Mouse (Mus musculus) liver, embryonic 15.5 days (tissue): ENCODE results near the gene Ucp3. TPM values are rescaled to one million over a fixed set of nuclear protein-coding genes. Genes with fewer than 3 reads are reported as not detected.

Experiments used
- ATAC-seq: fragments of 200-750 bp; cut with Nextera tagmentation; 2 replicates; pipeline ENCODE4 v1.8.0; 2017; ENCODE audit warnings: moderate number of reproducible peaks, mild to moderate bottlenecking, moderate library complexity; ENCODE audit not compliant: insufficient read depth
- H3K27ac ChIP-seq: fragments of 300-500 bp; sonication (generic); replicated peaks from 2 replicates; pipeline ENCODE4 v1.5.1; 2015; ENCODE audit warnings: mild to moderate bottlenecking, inconsistent platforms
- H3K27me3 ChIP-seq: fragments of 300-500 bp; sonication (generic); 2 replicates; pipeline ENCODE4 v1.6.1; 2015; ENCODE audit warnings: mild to moderate bottlenecking, inconsistent platforms
- H3K36me3 ChIP-seq: fragments of 300-500 bp; sonication (generic); replicated peaks from 2 replicates; pipeline ENCODE4 v1.6.1; 2015; ENCODE audit warnings: moderate library complexity, mild to moderate bottlenecking, inconsistent platforms
- H3K4me1 ChIP-seq: fragments of 300-500 bp; sonication (generic); replicated peaks from 2 replicates; pipeline ENCODE4 v1.6.1; 2015; ENCODE audit warnings: inconsistent platforms
- H3K4me2 ChIP-seq: fragments of 300-500 bp; sonication (generic); 2 replicates; pipeline ENCODE4 v1.6.1; 2015; ENCODE audit warnings: moderate library complexity, mild to moderate bottlenecking, inconsistent platforms
- H3K4me3 ChIP-seq: fragments of 300-500 bp; sonication (generic); replicated peaks from 2 replicates; pipeline ENCODE4 v1.5.1; 2015; ENCODE audit warnings: mild to moderate bottlenecking, inconsistent platforms
- H3K9ac ChIP-seq: fragments of 300-500 bp; sonication (generic); 2 replicates; pipeline ENCODE4 v1.6.1; 2015; ENCODE audit warnings: moderate library complexity, mild to moderate bottlenecking, inconsistent platforms
- H3K9me3 ChIP-seq: fragments of 300-500 bp; sonication (generic); replicated peaks from 2 replicates; pipeline ENCODE4 v1.6.1; 2016; ENCODE audit warnings: inconsistent platforms
- WGBS: fragments of 180-500 bp; shearing (Covaris S2); methylation state at CpG from one replicate; pipeline ENCODE4 v1.1.7; 2015; ENCODE audit warnings: mixed read lengths; ENCODE audit not compliant: insufficient replicate concordance; 5-methylcytosine and 5-hydroxymethylcytosine counted together
- polyA plus RNA-seq: library from polyadenylated mRNA; unstranded; fragments of >200 nt; fragmentation: Nextera tagmentation; extraction: Ambion mirVana; gene quantifications from 2 replicates; pipeline ENCODE4 v1.2.1, GENCODE M21; 2015

The Ucp3 gene
- polyA plus RNA-seq, 1 experiment from 2014 or later = 0.06 TPM

- Histone ChIP-seq H3K27ac (peak overlapping the region; percentile 100), H3K27me3 (no peaks in the 10 kb centered on the region), H3K4me1 (peaks cover 93% of the 10 kb centered on the region), H3K9ac (peak overlapping the region; percentile 1; the same call in 1 of the 2 replicates), H3K9me3 (no peaks in the 10 kb centered on the region), H3K4me3 (no peak overlapping the region), H3K4me2 (peak overlapping the region; percentile 79; the same call in 1 of the 2 replicates), H3K36me3 (peaks cover 45% of the 10 kb centered on the region)
- WGBS = 43% methylated on average over 6 of the region's 6 CpGs
- ATAC-seq = no peak
Observed at GRCm38 (mm10) chr7:100461621-100462151, 11.1 kb upstream of the Ucp3 start.

DNA sequence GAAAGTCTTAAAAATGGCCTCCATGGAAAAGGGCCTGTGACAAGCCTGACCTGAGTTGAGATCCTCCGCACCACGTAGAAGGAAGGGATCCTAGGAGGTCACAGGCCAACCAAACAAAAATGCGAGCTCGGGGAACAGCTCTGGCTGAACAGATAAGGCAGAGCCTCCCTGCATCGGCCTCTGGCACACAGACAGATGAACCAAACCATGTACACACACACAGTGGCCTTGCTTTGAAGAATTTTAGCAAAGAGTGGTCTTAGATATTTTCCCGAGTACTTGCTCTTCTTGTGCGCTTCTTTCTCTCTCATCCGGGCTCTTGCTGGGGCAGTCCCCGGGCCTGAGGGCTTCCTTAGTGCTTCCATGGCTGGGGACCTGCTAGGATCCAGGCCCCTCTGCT is 9.6 kb upstream of the Ucp3 start:
- Histone ChIP-seq H3K4me1 (peaks cover 96% of the 10 kb centered on the region), H3K4me2 (peak overlapping the region; percentile 79)
- ATAC-seq = peak; percentile 33

DNA sequence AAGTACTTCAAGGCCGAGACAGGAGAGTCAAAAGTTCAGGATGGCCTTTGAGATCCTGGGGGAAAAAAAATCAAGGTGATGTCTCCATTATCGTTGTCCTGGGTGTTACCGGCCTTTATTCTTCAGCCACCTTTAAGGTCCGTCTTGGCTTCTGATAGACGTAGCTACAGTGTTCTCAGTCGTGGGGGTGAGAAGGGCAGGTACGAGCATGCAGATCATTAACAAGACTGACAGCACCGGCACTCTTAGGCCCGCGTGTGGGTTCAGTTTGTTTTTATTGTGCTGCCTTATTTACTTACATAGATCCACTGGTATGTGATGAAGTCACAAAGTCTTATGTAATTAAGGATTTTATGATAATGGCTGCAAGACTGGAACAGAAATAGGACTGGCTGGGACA is 9.0 kb upstream of the Ucp3 start:
- H3K9me3 ChIP-seq = no peaks in the 10 kb centered on the region
- peaks cover 43% of the 10 kb centered on the region for H3K36me3 ChIP-seq
- no peaks in the 10 kb centered on the region for H3K27me3 ChIP-seq
- peaks cover 96% of the 10 kb centered on the region for H3K4me1 ChIP-seq
- 74% methylated on average over 10 of the region's 10 CpGs for WGBS
- H3K4me2 ChIP-seq = peak overlapping the region; percentile 79
- peak overlapping the region; percentile 68 for H3K4me3 ChIP-seq
- H3K27ac ChIP-seq = peak overlapping the region; percentile 100
- peak overlapping the region; percentile 84 for H3K9ac ChIP-seq
- no peak for ATAC-seq

More for the DNA sequence above, 9.6 kb upstream of the Ucp3 start:
- 28% methylated on average over 9 of the region's 9 CpGs for WGBS
- Histone ChIP-seq H3K27ac (peak overlapping the region; percentile 100), H3K9ac (peak overlapping the region; percentile 84), H3K36me3 (peaks cover 41% of the 10 kb centered on the region), H3K4me3 (peak overlapping the region; percentile 68), H3K9me3 (no peaks in the 10 kb centered on the region), H3K27me3 (no peaks in the 10 kb centered on the region)

GRCm38 (mm10) chr7:100464248-100464647 is 8.5 kb upstream of the Ucp3 start:
- H3K27ac ChIP-seq = peak overlapping the region; percentile 100
- 97% methylated on average over 7 of the region's 7 CpGs for WGBS
- no peak for ATAC-seq
- peak overlapping the region; percentile 79 for H3K4me2 ChIP-seq
- no peaks in the 10 kb centered on the region for H3K9me3 ChIP-seq
- H3K27me3 ChIP-seq = no peaks in the 10 kb centered on the region
- H3K4me1 ChIP-seq = peaks cover 96% of the 10 kb centered on the region
- H3K4me3 ChIP-seq = peak overlapping the region; percentile 68
- peaks cover 48% of the 10 kb centered on the region for H3K36me3 ChIP-seq
- peak overlapping the region; percentile 84 for H3K9ac ChIP-seq

GRCm38 (mm10) chr7:100465248-100465647 is 7.5 kb upstream of the Ucp3 start:
- peak overlapping the region; percentile 79 for H3K4me2 ChIP-seq
- 67% methylated on average over 4 of the region's 4 CpGs for WGBS
- peak overlapping the region; percentile 100 for H3K27ac ChIP-seq
- H3K9me3 ChIP-seq = no peaks in the 10 kb centered on the region
- peaks cover 47% of the 10 kb centered on the region for H3K36me3 ChIP-seq
- peak overlapping the region; percentile 84 for H3K9ac ChIP-seq
- H3K4me3 ChIP-seq = peak overlapping the region; percentile 68
- no peak for ATAC-seq
- no peaks in the 10 kb centered on the region for H3K27me3 ChIP-seq
- peaks cover 94% of the 10 kb centered on the region for H3K4me1 ChIP-seq

DNA sequence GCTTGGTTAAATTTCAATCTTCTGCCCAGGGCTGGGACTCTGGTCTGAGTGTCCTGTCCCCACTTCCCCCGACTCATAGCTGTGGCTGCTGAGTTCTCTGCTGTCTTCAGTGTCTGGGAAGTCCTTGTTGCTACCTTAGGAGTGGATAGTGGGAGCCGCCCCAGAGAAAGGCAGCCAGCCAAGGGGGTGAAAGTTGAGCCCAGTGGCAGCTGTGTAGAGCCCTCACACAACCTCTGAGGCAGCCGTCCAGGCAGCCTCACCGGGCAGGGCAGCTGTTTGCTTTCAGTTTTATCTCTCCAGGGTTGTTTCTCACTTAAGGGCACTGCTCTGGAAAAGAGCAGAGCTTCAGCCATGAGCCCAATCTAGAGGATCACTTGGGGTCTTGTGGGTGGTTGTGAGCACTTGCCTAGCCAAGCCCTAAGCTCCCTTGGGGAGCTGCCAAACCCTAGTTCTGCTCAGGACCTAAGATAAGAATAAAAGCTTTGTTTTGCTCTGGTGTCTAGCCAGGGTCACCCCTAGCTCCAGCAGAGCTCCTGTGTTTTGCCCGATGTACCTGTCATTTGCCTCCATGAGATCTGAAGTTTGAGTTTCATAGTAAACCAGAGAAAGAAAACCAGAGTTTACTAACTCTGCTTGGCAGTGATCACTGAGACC is 7.0 kb upstream of the Ucp3 start:
- Histone ChIP-seq H3K4me1 (peaks cover 94% of the 10 kb centered on the region), H3K9ac (peak overlapping the region; percentile 84), H3K36me3 (peaks cover 47% of the 10 kb centered on the region), H3K4me3 (peak overlapping the region; percentile 68), H3K9me3 (no peaks in the 10 kb centered on the region), H3K27ac (peak overlapping the region; percentile 100), H3K4me2 (peak overlapping the region; percentile 79), H3K27me3 (no peaks in the 10 kb centered on the region)
- 15% methylated on average over 5 of the region's 5 CpGs for WGBS
- no peak for ATAC-seq

- Histone ChIP-seq H3K4me3 (peak overlapping the region; percentile 68), H3K27me3 (no peaks in the 10 kb centered on the region), H3K4me1 (peaks cover 86% of the 10 kb centered on the region), H3K27ac (peak overlapping the region; percentile 100), H3K4me2 (peak overlapping the region; percentile 79), H3K9me3 (no peaks in the 10 kb centered on the region), H3K36me3 (peaks cover 36% of the 10 kb centered on the region), H3K9ac (peak overlapping the region; percentile 84)
- ATAC-seq = peak; percentile 95
- WGBS = 20% methylated on average over 11 of the region's 11 CpGs
Observed at GRCm38 (mm10) chr7:100466781-100467510, 5.8 kb upstream of the Ucp3 start.

DNA sequence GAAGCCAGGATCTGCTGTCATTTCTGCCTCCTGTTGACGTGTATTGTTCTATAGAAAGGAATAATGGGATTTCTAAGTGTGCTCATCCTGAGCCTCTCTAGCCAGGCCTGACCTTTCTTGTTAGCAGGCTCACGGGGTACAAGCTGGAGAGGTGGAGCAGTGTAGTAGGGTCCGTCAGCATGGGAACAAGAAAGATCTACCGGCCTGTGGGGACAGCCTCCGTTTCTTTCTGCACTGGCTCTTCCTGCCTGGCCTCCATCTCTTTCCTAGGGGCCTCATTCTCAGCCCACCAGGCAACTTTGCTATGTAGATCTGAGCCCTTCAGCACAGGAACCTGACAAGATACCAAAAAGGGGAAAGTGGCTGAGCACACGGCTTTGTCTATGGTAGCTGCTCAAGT is 4.0 kb upstream of the Ucp3 start:
- H3K36me3 ChIP-seq = peaks cover 29% of the 10 kb centered on the region
- H3K4me1 ChIP-seq = peaks cover 69% of the 10 kb centered on the region

DNA sequence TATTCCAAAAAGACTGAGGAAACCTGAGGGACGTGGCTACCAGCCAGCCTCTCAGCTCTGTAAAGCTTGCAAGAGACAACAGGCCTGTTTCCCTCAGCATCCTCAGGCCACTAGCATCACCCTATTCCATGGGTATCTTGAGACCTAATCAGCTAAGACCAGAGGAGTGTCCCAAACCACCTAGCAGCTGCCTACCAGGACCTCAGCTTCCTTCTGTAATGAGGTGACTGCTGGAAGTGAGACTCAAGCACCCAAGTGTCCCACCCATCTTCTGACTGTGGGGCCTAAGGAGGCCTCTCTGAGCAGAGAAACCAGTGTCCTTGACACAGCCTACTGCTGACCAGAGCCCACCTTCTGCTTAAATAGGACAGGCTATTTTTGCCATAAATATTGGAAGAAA is 3.3 kb upstream of the Ucp3 start:
- Histone ChIP-seq H3K9me3 (no peaks in the 10 kb centered on the region), H3K4me1 (peaks cover 66% of the 10 kb centered on the region), H3K36me3 (peaks cover 23% of the 10 kb centered on the region; the same call in 1 of the 2 replicates), H3K4me3 (no peak overlapping the region), H3K9ac (peak overlapping the region; percentile 9; the same call in 1 of the 2 replicates), H3K4me2 (peak overlapping the region; percentile 27), H3K27ac (peak overlapping the region; percentile 100), H3K27me3 (no peaks in the 10 kb centered on the region)
- ATAC-seq = no peak
- 88% methylated on average over 1 of the region's 1 CpGs for WGBS

More for the DNA sequence above, 4.0 kb upstream of the Ucp3 start:
- H3K9ac ChIP-seq = peak overlapping the region; percentile 61; the same call in 1 of the 2 replicates
- H3K27ac ChIP-seq = peak overlapping the region; percentile 100
- no peaks in the 10 kb centered on the region for H3K9me3 ChIP-seq
- WGBS = 88% methylated on average over 6 of the region's 6 CpGs
- H3K27me3 ChIP-seq = no peaks in the 10 kb centered on the region
- no peak overlapping the region for H3K4me3 ChIP-seq
- H3K4me2 ChIP-seq = peak overlapping the region; percentile 27
- no peak for ATAC-seq

- H3K27ac ChIP-seq = peak overlapping the region; percentile 100
- no peaks in the 10 kb centered on the region for H3K9me3 ChIP-seq
- no peak overlapping the region for H3K9ac ChIP-seq
- no peaks in the 10 kb centered on the region for H3K27me3 ChIP-seq
- H3K4me3 ChIP-seq = no peak overlapping the region
- H3K4me2 ChIP-seq = no peak overlapping the region
- ATAC-seq = no peak
- WGBS = 87% methylated on average over 11 of the region's 11 CpGs
- H3K4me1 ChIP-seq = peaks cover 57% of the 10 kb centered on the region
- H3K36me3 ChIP-seq = peaks cover 22% of the 10 kb centered on the region; the same call in 1 of the 2 replicates
Observed at GRCm38 (mm10) chr7:100470796-100471406, 1.9 kb upstream of the Ucp3 start.

- no peak for ATAC-seq
- 90% methylated on average over 1 of the region's 1 CpGs for WGBS
- peak overlapping the region; percentile 100 for H3K27ac ChIP-seq
- H3K4me2 ChIP-seq = no peak overlapping the region
- no peak overlapping the region for H3K4me3 ChIP-seq
- H3K4me1 ChIP-seq = peaks cover 52% of the 10 kb centered on the region
- H3K9ac ChIP-seq = no peak overlapping the region
- peaks cover 20% of the 10 kb centered on the region; the same call in 1 of the 2 replicates for H3K36me3 ChIP-seq
- no peaks in the 10 kb centered on the region for H3K9me3 ChIP-seq
- H3K27me3 ChIP-seq = no peaks in the 10 kb centered on the region
Observed at GRCm38 (mm10) chr7:100471407-100471797, 1.4 kb upstream of the Ucp3 start.
